Mouse (Mus musculus) erythroblast, embryonic 14.5 days (primary cell): ENCODE results near the gene Gpr39. TPM values are rescaled to one million over a fixed set of nuclear protein-coding genes. Genes with fewer than 3 reads are reported as not detected.

Source experiments
- H3K27me3 ChIP-seq: 2 replicates; pipeline ENCODE4 v1.6.1; 2012; ENCODE audit warnings: inconsistent platforms; ENCODE audit not compliant: control insufficient read depth
- H3K36me3 ChIP-seq: 2 replicates; pipeline ENCODE4 v1.6.1; 2012; ENCODE audit warnings: mild to moderate bottlenecking, inconsistent platforms; ENCODE audit not compliant: control insufficient read depth
- H3K4me1 ChIP-seq: 2 replicates; pipeline ENCODE4 v1.6.1; 2012; ENCODE audit warnings: inconsistent platforms; ENCODE audit not compliant: control insufficient read depth
- H3K4me3 ChIP-seq: replicated peaks from 2 replicates; pipeline ENCODE3; 2012; ENCODE audit warnings: moderate library complexity, mild to moderate bottlenecking, inconsistent platforms
- H3K9me3 ChIP-seq: 2 replicates; pipeline ENCODE4 v1.6.1; 2012; ENCODE audit warnings: low read length, inconsistent platforms, mixed read lengths; ENCODE audit not compliant: control insufficient read depth
- GATA1 ChIP-seq: IDR thresholded peaks from 2 replicates; pipeline ENCODE4 v1.6.1; 2012; ENCODE audit warnings: low read length, inconsistent platforms, mixed read lengths
- TAL1 ChIP-seq: IDR thresholded peaks from 3 replicates; pipeline ENCODE4 v1.6.1; 2012; ENCODE audit warnings: low read length, inconsistent platforms, mixed read lengths
- polyA plus RNA-seq: library from polyadenylated mRNA; stranded (reverse); fragments of >175 nt; gene quantifications from 2 replicates; pipeline ENCODE4 v1.2.3, GENCODE M21; 2012

Gene Gpr39
- polyA plus RNA-seq, 1 experiment = not detected

DNA sequence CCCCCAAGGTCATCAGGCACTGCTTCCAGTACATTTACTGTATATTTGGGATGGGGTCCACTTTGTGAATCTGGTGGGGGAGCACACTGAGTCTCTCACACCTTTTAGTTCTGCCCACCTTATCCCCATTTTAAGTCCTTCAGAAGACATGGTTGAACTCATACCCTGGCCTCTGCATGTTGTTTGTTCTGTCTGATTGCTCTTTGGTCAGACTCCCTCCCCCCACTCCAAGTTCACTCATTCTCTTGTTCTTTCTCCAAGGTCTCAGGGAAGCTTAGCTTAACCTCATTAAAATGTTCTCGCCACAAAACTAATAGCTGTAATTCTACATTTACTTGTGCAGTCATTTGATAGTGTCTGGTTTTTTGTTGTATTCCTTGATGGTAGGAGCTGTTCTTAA is 8.5 kb downstream of the Gpr39 start:
- Histone ChIP-seq H3K9me3 (no peaks in the 10 kb centered on the region), H3K36me3 (no peaks in the 10 kb centered on the region), H3K4me1 (no peaks in the 10 kb centered on the region), H3K4me3 (no peak overlapping the region), H3K27me3 (no peaks in the 10 kb centered on the region)
- no peak for TF ChIP-seq TAL1
- TF ChIP-seq GATA1 = no peak

GRCm38 (mm10) chr1:125687701-125688420 is 11.1 kb downstream of the Gpr39 start:
- no peak overlapping the region for H3K4me3 ChIP-seq
- H3K27me3 ChIP-seq = no peaks in the 10 kb centered on the region
- TF ChIP-seq GATA1 (no peak), TAL1 (no peak)

DNA sequence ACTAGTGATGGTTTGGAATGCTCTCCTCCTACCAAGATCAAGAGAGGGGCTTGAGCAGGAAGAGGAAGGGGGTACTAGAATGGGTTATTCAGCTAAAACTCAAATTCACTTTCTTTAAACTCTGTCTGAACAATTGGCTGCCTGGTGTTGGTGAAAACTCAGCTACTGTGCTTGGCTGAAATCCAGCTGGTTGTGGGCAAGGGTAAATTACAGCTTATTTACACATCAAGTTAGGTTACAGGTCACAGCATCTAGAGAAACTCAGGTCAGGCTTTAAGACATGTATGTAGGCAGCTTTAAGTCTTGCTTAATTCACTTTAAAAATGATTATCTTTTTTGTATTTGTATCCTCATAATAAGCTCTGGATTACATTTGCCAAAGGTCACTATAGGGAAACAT is 16.7 kb downstream of the Gpr39 start:
- H3K4me3 ChIP-seq = no peak overlapping the region
- no peaks in the 10 kb centered on the region for H3K36me3 ChIP-seq
- no peaks in the 10 kb centered on the region for H3K9me3 ChIP-seq
- no peaks in the 10 kb centered on the region for H3K27me3 ChIP-seq
- H3K4me1 ChIP-seq = no peaks in the 10 kb centered on the region
- TF ChIP-seq TAL1 (no peak), GATA1 (no peak)

More at GRCm38 (mm10) chr1:125687701-125688420, 11.1 kb downstream of the Gpr39 start:
- no peaks in the 10 kb centered on the region for H3K4me1 ChIP-seq
- H3K9me3 ChIP-seq = no peaks in the 10 kb centered on the region
- no peaks in the 10 kb centered on the region for H3K36me3 ChIP-seq

DNA sequence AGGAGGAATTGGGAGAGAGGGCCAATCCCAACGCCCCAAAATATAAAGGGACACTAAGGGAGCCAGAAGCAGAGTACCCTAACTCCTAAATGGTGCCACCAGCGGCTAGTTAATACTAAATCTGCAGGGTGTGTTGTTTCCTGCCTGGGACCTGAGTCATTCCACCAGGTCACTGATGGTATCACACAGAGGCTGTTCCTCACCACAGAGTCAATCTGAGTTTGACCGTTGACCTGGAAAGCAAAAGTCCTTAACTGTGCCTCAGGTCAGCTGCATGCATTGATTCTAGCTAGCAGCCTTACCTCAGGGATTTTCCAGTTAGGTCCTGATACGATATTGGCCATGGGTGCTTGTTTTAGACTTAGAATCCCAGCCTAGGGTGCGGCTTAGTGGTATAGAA is 17.5 kb downstream of the Gpr39 start:
- H3K27me3 ChIP-seq = no peaks in the 10 kb centered on the region
- no peaks in the 10 kb centered on the region for H3K9me3 ChIP-seq
- no peak for TF ChIP-seq GATA1
- H3K4me3 ChIP-seq = no peak overlapping the region
- H3K4me1 ChIP-seq = no peaks in the 10 kb centered on the region
- no peaks in the 10 kb centered on the region for H3K36me3 ChIP-seq

- Histone ChIP-seq H3K4me1 (no peaks in the 10 kb centered on the region), H3K4me3 (no peak overlapping the region), H3K9me3 (no peaks in the 10 kb centered on the region; the same call in 1 of the 2 replicates), H3K36me3 (no peaks in the 10 kb centered on the region), H3K27me3 (no peaks in the 10 kb centered on the region)
- TF ChIP-seq GATA1 (no peak), TAL1 (no peak)
Observed at GRCm38 (mm10) chr1:125701101-125701590, 24.4 kb downstream of the Gpr39 start.

DNA sequence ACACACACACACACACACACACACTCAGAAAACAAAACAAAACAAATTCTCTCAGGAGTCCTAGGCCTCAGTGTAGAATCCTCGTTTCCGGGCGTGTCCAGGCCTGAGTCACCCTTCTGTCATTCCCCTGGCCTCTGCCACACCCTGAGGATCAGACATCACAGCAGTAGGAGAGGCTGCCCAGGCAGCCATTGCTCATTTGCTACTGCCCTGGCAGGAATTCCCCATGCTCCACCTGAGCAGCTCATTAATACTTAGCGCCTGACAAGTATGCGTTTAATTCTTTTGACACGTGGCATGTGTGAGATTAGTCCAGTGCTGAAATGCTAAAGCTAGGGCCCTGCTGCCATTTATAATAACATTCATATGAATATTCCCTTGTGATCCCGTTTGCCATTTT is 25.0 kb downstream of the Gpr39 start:
- TF ChIP-seq GATA1 (no peak), TAL1 (no peak)
- no peaks in the 10 kb centered on the region for H3K27me3 ChIP-seq
- H3K4me3 ChIP-seq = no peak overlapping the region
- H3K36me3 ChIP-seq = no peaks in the 10 kb centered on the region
- no peaks in the 10 kb centered on the region for H3K4me1 ChIP-seq
- H3K9me3 ChIP-seq = peaks cover 2% of the 10 kb centered on the region; the same call in 1 of the 2 replicates

DNA sequence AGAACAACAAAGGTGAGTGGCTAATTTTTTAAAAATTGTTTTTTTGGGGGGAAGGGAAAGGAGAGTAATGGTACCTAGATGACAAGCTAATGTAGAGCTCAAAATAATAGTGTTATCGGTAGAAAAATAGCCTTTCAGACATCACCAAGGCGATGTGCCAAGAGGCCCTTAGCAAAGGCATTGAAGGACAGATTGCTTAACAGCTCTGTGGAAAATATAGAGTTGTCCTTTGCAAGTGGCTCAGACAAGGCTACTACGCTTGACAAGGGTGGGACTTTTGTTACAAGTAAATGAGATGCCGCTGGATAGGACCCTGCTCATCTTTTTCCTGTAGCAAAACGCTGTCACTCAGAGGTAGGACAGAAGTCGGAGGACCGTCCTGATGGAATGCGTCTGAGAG is 25.5 kb downstream of the Gpr39 start:
- Histone ChIP-seq H3K4me3 (no peak overlapping the region), H3K9me3 (peaks cover 4% of the 10 kb centered on the region; the same call in 1 of the 2 replicates), H3K36me3 (no peaks in the 10 kb centered on the region), H3K27me3 (no peaks in the 10 kb centered on the region), H3K4me1 (no peaks in the 10 kb centered on the region)
- TF ChIP-seq GATA1 (no peak), TAL1 (no peak)

GRCm38 (mm10) chr1:125705412-125705811 is 28.6 kb downstream of the Gpr39 start:
- Histone ChIP-seq H3K36me3 (no peaks in the 10 kb centered on the region), H3K9me3 (peaks cover 4% of the 10 kb centered on the region; the same call in 1 of the 2 replicates), H3K4me3 (no peak overlapping the region), H3K4me1 (no peaks in the 10 kb centered on the region), H3K27me3 (no peaks in the 10 kb centered on the region)
- TF ChIP-seq TAL1 = no peak
- no peak for TF ChIP-seq GATA1

DNA sequence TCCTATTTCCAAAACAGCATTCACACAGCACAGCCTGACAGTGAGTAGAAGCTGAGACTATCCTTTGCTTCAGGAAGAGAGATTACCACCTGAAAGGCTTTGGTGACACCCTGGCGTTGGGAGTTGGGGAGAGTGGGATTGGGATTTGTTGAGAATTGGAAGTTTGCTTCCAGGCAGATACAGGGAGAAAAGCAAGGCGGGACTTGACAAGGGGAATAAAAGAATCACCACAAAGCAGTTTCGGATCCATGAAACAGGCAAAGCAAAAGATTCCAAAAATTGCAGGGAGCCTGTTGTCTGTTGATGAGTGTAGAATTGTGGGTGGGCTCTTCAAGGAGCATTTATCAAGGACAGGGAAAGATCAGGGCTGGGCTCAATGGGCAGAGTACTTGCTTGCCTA is 38.5 kb downstream of the Gpr39 start:
- Histone ChIP-seq H3K4me1 (no peaks in the 10 kb centered on the region), H3K9me3 (peaks cover 4% of the 10 kb centered on the region), H3K27me3 (no peaks in the 10 kb centered on the region), H3K36me3 (no peaks in the 10 kb centered on the region), H3K4me3 (no peak overlapping the region)
- TF ChIP-seq TAL1 (no peak), GATA1 (no peak)

DNA sequence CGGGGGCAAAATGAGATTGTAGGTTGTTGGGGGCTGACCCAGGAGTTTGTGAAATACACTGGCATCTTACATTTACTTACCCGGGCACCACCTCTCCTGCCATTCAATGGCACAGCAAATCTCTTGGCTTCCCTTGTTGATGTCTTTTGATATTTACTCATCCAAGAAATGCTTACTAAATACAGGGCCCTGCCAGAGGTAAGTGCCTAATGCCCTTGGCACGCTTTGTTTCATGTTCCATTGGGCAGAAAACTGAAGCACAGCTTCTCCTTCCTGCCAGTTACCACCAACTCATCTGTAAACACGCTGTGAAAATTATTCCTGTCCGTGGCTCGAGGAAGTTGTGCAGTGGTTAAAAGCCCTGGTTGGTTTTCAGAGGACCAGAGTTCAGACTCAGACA is 39.4 kb downstream of the Gpr39 start:
- TF ChIP-seq TAL1 (no peak), GATA1 (no peak)
- H3K4me1 ChIP-seq = no peaks in the 10 kb centered on the region
- H3K9me3 ChIP-seq = peaks cover 7% of the 10 kb centered on the region
- no peaks in the 10 kb centered on the region for H3K36me3 ChIP-seq
- no peaks in the 10 kb centered on the region for H3K27me3 ChIP-seq
- H3K4me3 ChIP-seq = no peak overlapping the region
